Mouse (Mus musculus): ENCODE results near the gene Gm9821. TPM values are rescaled to one million over a fixed set of nuclear protein-coding genes. Genes with fewer than 3 reads are reported as not detected.
A peak's percentile ranks its signal among the peaks of the same experiment; 100 is the strongest.

Gm9821 gene
- polyA plus RNA-seq, 1 experiment from 2014 or later: 0.69 TPM

DNA sequence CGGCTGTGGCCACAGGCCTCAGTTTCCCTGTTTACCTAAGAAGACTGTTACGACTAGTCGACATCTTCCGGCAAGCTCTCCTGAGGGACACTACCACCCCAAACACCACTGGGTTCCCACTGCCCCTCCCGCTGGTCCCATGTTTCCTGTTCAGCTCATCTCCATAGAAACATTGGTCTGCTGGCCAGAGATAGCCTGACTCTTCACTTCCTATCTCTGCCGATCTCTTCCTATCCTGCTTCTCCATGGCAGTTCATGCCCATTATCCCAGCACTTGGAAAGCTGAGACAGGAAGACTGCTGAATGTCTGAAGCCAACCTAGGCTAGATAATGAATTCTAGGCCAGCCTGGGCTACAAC is 2.6 kb downstream of the Gm9821 start:
- in situ Hi-C loops (cut with MboI; ENCODE audit: low pct_unique_long_range_greater_than_20kb): no loop called here
- ATAC-seq (no peak), DNase-seq (ENCODE audit: low read depth, low spot score) (no peak)
- ChIA-PET CTCF (interaction anchor here (1.4 to 2.4 kb wide), 2 partner anchors 11 to 15 kb away, joined by 5 to 14 read pairs; no protein-coding TSS in a partner anchor), POLR2A (interaction anchor here (1.9 kb wide), 1 partner anchor 12 kb away, joined by 6 read pairs; no protein-coding TSS in a partner anchor)
- no peaks in the 10 kb centered on the region for H3K27me3 ChIP-seq
- TF ChIP-seq CTCF (IDR thresholded peaks at IDR 0.05): no peak

DNA sequence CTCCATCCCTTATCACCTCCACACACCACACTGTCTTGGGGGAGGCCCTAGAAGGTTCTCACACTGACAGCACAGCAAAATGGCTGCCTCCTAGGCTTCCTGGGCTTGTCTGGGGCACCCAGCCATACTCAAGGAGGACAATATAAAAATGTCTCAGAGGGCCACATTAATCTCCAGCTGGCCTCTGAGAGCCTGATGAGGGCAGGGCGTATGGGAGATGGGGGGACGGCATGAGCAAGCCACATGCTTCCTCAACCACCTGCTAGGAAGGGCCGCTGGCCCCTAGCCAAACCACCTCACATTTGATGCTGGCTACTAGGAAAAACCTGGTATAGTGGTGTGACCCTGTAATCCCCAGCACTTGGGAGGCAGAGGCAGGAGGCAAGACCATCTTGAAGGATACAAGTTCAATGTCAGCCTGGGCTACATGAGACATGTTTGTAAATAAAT is 3.3 kb downstream of the Gm9821 start:
- H3K27me3 ChIP-seq: no peaks in the 10 kb centered on the region
- CTCF ChIA-PET: interaction anchor here (2.4 kb wide), 1 partner anchor 10 kb away, joined by 14 read pairs; no protein-coding TSS in a partner anchor
- TF ChIP-seq CTCF (IDR thresholded peaks at IDR 0.05): no peak
- no peak for ATAC-seq
- POLR2A ChIA-PET: interaction anchor here (1.0 to 1.9 kb wide), 2 partner anchors 11 to 13 kb away, joined by 4 to 6 read pairs; no protein-coding TSS in a partner anchor
- DNase-seq (ENCODE audit: low read depth, low spot score): no peak
- in situ Hi-C loops (cut with MboI; ENCODE audit: low pct_unique_long_range_greater_than_20kb): no loop called here

- ChIA-PET CTCF (interaction anchor here (0.8 kb wide), 1 partner anchor 10 kb away, joined by 3 read pairs; no protein-coding TSS in a partner anchor), POLR2A (interaction anchor here (1.0 kb wide), 1 partner anchor 13 kb away, joined by 4 read pairs; no protein-coding TSS in a partner anchor)
- TF ChIP-seq CTCF (IDR thresholded peaks at IDR 0.05): no peak
- in situ Hi-C loops (cut with MboI; ENCODE audit: low pct_unique_long_range_greater_than_20kb): no loop called here
- peak; percentile 36 for ATAC-seq
- no peaks in the 10 kb centered on the region for H3K27me3 ChIP-seq
- no peak for DNase-seq (ENCODE audit: low read depth, low spot score)
These were observed 4.1 kb downstream of the Gm9821 start for GRCm38 (mm10) chr2:91949411-91950274.

DNA sequence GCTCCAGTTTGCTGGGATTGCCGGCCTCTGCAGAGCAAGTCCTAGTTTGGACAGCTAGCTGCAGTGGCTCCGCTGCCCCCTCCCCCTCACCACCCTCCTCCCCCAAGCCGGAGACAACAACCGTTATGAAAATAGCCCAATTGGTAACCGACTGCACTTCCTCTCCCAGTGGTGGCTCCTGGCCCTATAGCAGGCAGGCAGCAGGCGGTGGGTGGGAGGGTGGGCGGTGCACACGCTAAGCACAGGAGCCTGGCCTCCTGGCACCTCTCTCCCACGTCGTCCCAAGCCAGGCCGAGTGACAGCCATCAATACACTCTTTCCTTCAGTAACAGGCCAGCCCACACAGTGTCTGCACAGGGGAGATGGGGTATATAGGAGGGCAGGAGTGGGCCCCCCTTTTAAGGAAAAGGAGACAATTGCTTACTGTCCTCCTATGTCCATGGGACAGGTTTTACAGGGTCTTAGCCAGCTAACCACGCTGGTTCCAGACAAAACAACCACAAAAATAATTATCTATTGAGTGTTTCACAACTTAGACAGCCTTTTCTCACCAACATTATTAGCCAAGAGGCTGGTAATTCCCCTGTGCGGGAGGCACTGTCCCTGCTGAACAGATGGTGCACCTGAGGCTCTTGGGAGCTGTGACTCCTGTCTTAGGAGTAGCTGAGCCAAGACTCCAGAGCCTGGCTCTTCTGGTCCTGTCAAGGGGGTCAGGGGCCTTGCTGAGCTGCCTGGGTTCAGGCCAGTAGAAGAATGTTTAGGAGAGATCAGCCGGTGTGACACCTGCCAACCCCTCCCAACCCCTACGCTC is 5.0 kb downstream of the Gm9821 start:
- no peaks in the 10 kb centered on the region for H3K27me3 ChIP-seq
- DNase-seq (ENCODE audit: low read depth, low spot score) (no peak), ATAC-seq (no peak)
- ChIA-PET CTCF (no interaction called here), POLR2A (no interaction called here)
- in situ Hi-C loops (cut with MboI; ENCODE audit: low pct_unique_long_range_greater_than_20kb): no loop called here
- no peak for TF ChIP-seq CTCF (IDR thresholded peaks at IDR 0.05)

DNA sequence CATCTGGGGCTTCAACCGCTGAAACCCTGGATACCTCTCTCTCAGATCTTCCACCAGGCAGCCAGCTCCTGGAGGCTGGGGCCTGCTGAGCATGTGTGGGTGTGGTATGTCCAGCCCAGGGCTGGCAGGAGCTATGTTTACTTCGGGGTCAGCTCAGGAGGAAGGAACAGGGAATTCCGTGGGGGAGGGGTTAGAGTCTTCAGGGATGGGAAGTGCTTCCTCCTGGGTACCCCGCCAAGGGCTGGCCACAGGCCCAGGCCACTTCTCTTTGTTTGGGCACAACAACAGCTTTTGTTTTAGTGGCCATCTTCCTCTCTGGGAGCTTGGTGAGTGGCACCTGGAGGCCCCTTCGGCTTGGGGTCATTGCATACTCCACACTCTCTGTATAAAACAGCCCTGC is 8.3 kb downstream of the Gm9821 start:
- in situ Hi-C loops (cut with MboI; ENCODE audit: low pct_unique_long_range_greater_than_20kb): no loop called here
- no peaks in the 10 kb centered on the region for H3K27me3 ChIP-seq
- DNase-seq (ENCODE audit: low read depth, low spot score): no peak
- ChIA-PET POLR2A (interaction anchor here (0.7 to 0.8 kb wide), 2 partner anchors 59 to 998 kb away, joined by 3 read pairs; no protein-coding TSS in a partner anchor), CTCF (interaction anchor here (1.0 to 2.3 kb wide), 3 partner anchors 10 to 11 kb away, joined by 3 to 11 read pairs (median 5); no protein-coding TSS in a partner anchor)
- no peak for ATAC-seq
- no peak for TF ChIP-seq CTCF (IDR thresholded peaks at IDR 0.05)

- ChIA-PET CTCF (interaction anchor here (2.3 kb wide), 1 partner anchor 8 kb away, joined by 11 read pairs; no protein-coding TSS in a partner anchor), POLR2A (interaction anchor here (0.6 kb wide), 1 partner anchor 181 kb away, joined by 3 read pairs; no protein-coding TSS in a partner anchor)
- H3K27me3 ChIP-seq: no peaks in the 10 kb centered on the region
- no peak for TF ChIP-seq CTCF (IDR thresholded peaks at IDR 0.05)
- ATAC-seq (no peak), DNase-seq (ENCODE audit: low read depth, low spot score) (no peak)
- in situ Hi-C loops (cut with MboI; ENCODE audit: low pct_unique_long_range_greater_than_20kb): no loop called here
These were observed 9.7 kb downstream of the Gm9821 start for GRCm38 (mm10) chr2:91955121-91955591.

GRCm38 (mm10) chr2:91955875-91956274 is 10.4 kb downstream of the Gm9821 start:
- no peak for ATAC-seq
- DNase-seq (ENCODE audit: low read depth, low spot score): no peak
- H3K27me3 ChIP-seq: no peaks in the 10 kb centered on the region
- in situ Hi-C loops (cut with MboI; ENCODE audit: low pct_unique_long_range_greater_than_20kb): no loop called here
- TF ChIP-seq CTCF (IDR thresholded peaks at IDR 0.05): no peak
- POLR2A ChIA-PET: no interaction called here
- CTCF ChIA-PET: no interaction called here

- H3K27me3 ChIP-seq: no peaks in the 10 kb centered on the region
- ChIA-PET POLR2A (no interaction called here), CTCF (interaction anchor here (0.8 to 0.9 kb wide), 2 partner anchors 10 to 14 kb away, joined by 3 read pairs; no protein-coding TSS in a partner anchor)
- no peak for TF ChIP-seq CTCF (IDR thresholded peaks at IDR 0.05)
- in situ Hi-C loops (cut with MboI; ENCODE audit: low pct_unique_long_range_greater_than_20kb): no loop called here
- DNase-seq (ENCODE audit: low read depth, low spot score): no peak
- no peak for ATAC-seq
These were observed 11.6 kb downstream of the Gm9821 start for GRCm38 (mm10) chr2:91957096-91957495.

GRCm38 (mm10) chr2:91958049-91958448 is 12.5 kb downstream of the Gm9821 start:
- in situ Hi-C loops (cut with MboI; ENCODE audit: low pct_unique_long_range_greater_than_20kb): no loop called here
- ATAC-seq (no peak), DNase-seq (ENCODE audit: low read depth, low spot score) (no peak)
- no peak for TF ChIP-seq CTCF (IDR thresholded peaks at IDR 0.05)
- no peaks in the 10 kb centered on the region for H3K27me3 ChIP-seq
- CTCF ChIA-PET: interaction anchor here (3.0 kb wide), 1 partner anchor 10 kb away, joined by 14 read pairs; no protein-coding TSS in a partner anchor
- POLR2A ChIA-PET: interaction anchor here (1.1 kb wide), 1 partner anchor 11 kb away, joined by 3 read pairs; no protein-coding TSS in a partner anchor

Measured in Patski (cell line).